Comparison of ENCODE assay signal across 8 mouse cellular contexts in the genomic region with DNA sequence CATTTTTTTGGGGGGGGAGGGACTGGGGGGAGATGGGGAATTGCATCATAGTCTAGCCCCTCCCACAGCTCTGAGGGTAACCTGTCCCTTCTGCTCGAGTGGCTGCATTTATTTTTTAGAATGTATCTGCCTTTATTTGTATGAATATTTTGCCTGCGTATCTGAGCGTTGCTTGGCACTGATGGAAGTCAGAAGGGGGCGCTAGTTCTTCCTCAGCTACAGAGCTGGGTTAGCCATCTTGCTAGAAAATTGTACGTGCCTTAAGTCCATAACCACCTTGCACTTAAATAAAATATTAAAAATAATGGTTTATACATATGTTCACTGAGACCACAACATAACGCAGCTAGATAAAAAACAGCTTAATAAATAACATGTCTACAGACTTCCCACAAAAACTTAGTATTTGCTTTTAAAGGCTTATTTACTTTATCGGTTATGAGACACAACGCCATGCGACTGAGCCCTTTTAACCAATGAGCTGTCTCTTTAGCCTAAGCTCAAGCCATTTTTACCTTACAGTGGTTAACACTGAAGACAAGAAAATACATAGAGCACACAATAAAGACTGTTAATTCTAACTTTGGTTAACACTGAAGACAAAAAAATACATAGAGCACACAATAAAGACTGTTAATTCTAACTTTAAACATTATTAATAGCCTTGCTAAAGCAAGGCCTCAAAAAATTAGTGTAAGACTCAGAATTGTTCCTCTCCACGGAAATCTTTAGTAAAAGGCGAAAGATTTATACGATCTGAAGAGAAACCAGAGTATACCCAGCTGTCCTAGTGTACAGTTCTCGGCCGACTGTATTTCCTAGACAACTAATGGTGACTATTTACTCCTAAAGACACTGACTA. TPM values are rescaled to one million over a fixed set of nuclear protein-coding genes. Genes with fewer than 3 reads are reported as not detected.
DNase-seq lines count a peak whose midpoint lies in the region; ATAC-seq and TF ChIP-seq lines count a peak whose summit lies in the region.

No protein-coding gene starts in this region.

- no peak overlapping the region for H3K4me3 ChIP-seq in embryonic fibroblast, embryonic 13.5 days (ENCODE audit: insufficient read depth, low read length)
- H3K4me3 ChIP-seq in stomach, embryonic 14.5 days (ENCODE audit: low read depth, low read length), result peak overlapping the region; percentile 47; the same call in 1 of the 2 replicates

- H3K9ac ChIP-seq in stomach, embryonic 14.5 days (replicated peaks; ENCODE audit: low read depth, low read length), result no peak overlapping the region

- H3K9me3 ChIP-seq in stomach, embryonic 14.5 days (ENCODE audit: control insufficient read depth, low read depth, low read length), result no peaks in the 10 kb centered on the region

- TF ChIP-seq POLR2A in embryonic fibroblast, embryonic 13.5 days (IDR thresholded peaks at IDR 0.05; ENCODE audit: low read depth, low read length), result peak; percentile 87

- TF ChIP-seq CTCF in embryonic fibroblast, embryonic 13.5 days (IDR thresholded peaks at IDR 0.05; ENCODE audit: borderline replicate concordance, insufficient read depth, low read length), result peak; percentile 35; the same call in 1 of the 2 replicates

- no peak overlapping the region for H3K27ac ChIP-seq in embryonic fibroblast, embryonic 13.5 days (ENCODE audit: insufficient read depth, low read length)
- peak overlapping the region; percentile 93 for H3K27ac ChIP-seq in stomach, embryonic 14.5 days (ENCODE audit: low read length)

- ATAC-seq in megakaryocyte progenitor cell, adult 5-6 weeks (replicated peaks; ENCODE audit: poor library complexity), result peak; percentile 56
- ATAC-seq in stomach, embryonic 14.5 days (ENCODE audit: insufficient number of reproducible peaks, insufficient read depth, low FRiP score, low read depth), result peak; percentile 86

- DNase-seq in left cerebral cortex, postnatal 4 days, result peak; percentile 65
- DNase-seq in left cerebral cortex, adult 18-20 months (ENCODE audit: low spot score in 2 of 2), result no peak
- DNase-seq in brain, adult 2 months (ENCODE audit: low read depth, low spot score), result peak; percentile 74
- DNase-seq in heart, postnatal 14 days, result peak; percentile 36 to 68
- DNase-seq in kidney, postnatal 4 days, result peak; percentile 54 to 72

- no peaks in the 10 kb centered on the region for H3K36me3 ChIP-seq in stomach, embryonic 14.5 days (ENCODE audit: control insufficient read depth, insufficient read depth, low read length)

- no peaks in the 10 kb centered on the region for H3K4me1 ChIP-seq in embryonic fibroblast, embryonic 13.5 days (ENCODE audit: control insufficient read depth, insufficient read depth, low read length)
- 0 out of 2 replicates have a peak, but pooled peaks cover 3% of the 10 kb centered on the region for H3K4me1 ChIP-seq in stomach, embryonic 14.5 days (ENCODE audit: control insufficient read depth, insufficient read depth, low read length)

- 1% methylated on average over 14 of the region's 14 CpGs for WGBS in stomach, embryonic 14.5 days

- H3K27me3 ChIP-seq in stomach, embryonic 14.5 days (ENCODE audit: control insufficient read depth, insufficient read depth, low read length), result no peaks in the 10 kb centered on the region

- peak overlapping the region; percentile 50 for H3K4me2 ChIP-seq in stomach, embryonic 14.5 days (replicated peaks; ENCODE audit: low read depth, low read length)

- intact Hi-C loops in left cerebral cortex, postnatal 4 days (cut with DNase I), result loop anchor here (5.0 kb wide), 1 partner anchor 155 kb away; no protein-coding TSS in a partner anchor
- intact Hi-C loops in heart, postnatal 14 days (cut with DNase I), result loop anchor here (1.0 to 10.0 kb wide), 3 partner anchors 64 to 398 kb away; no protein-coding TSS in a partner anchor

RNA-seq across cellular contexts. Expression of a gene that starts 0.7 kb away (rescaled TPM):
- total RNA-seq in left cerebral cortex, postnatal 4 days (2021), result 10 to 100 TPM; 10.5 to 10.9 TPM
- total RNA-seq in left cerebral cortex, adult 18-20 months (2021), result 1 to 10 TPM; 5.7 to 5.8 TPM
- polyA plus RNA-seq in embryonic fibroblast, embryonic 13.5 days (2011; ENCODE audit: insufficient read length, low read depth, missing spikeins), result 4.0 and 6.1 TPM in 2 replicates
- total RNA-seq in heart, postnatal 14 days (2021), result 1 to 10 TPM; 2.8 to 3.2 TPM
- total RNA-seq in megakaryocyte progenitor cell, adult 5-6 weeks (2015), result 5.1 and 5.8 TPM in 2 replicates
- 9.1 and 10.8 TPM in 2 replicates for total RNA-seq in megakaryocyte progenitor cell, adult 5-6 weeks (2017)
- 14.5 and 14.6 TPM in 2 replicates for polyA plus RNA-seq in stomach, embryonic 14.5 days (2014; fragmentation: Nextera tagmentation; extraction: Ambion mirVana)

RNA-seq across cellular contexts. Expression of a gene that starts 32.5 kb away (rescaled TPM):
- total RNA-seq in left cerebral cortex, postnatal 4 days (2021), result not detected
- total RNA-seq in left cerebral cortex, adult 18-20 months (2021), result not detected
- polyA plus RNA-seq in embryonic fibroblast, embryonic 13.5 days (2011; ENCODE audit: insufficient read length, low read depth, missing spikeins), result not detected in 2 replicates
- not detected for total RNA-seq in heart, postnatal 14 days (2021)
- not detected in 2 replicates for total RNA-seq in megakaryocyte progenitor cell, adult 5-6 weeks (2015)
- total RNA-seq in megakaryocyte progenitor cell, adult 5-6 weeks (2017), result not detected in 2 replicates
- polyA plus RNA-seq in stomach, embryonic 14.5 days (2014; fragmentation: Nextera tagmentation; extraction: Ambion mirVana), result not detected in 2 replicates

RNA-seq across cellular contexts. Expression of a gene that starts 56.4 kb away (rescaled TPM):
- under 1 TPM; 0.08 to 0.22 TPM for total RNA-seq in left cerebral cortex, postnatal 4 days (2021)
- total RNA-seq in left cerebral cortex, adult 18-20 months (2021), result under 1 TPM in 1 of 2 experiments, not detected in 1; 0.16 TPM
- 0.40 TPM in 1 of 2 replicates, not detected in the other for polyA plus RNA-seq in embryonic fibroblast, embryonic 13.5 days (2011; ENCODE audit: insufficient read length, low read depth, missing spikeins)
- total RNA-seq in heart, postnatal 14 days (2021), result under 1 TPM; 0.38 to 0.41 TPM
- 5.0 and 6.5 TPM in 2 replicates for total RNA-seq in megakaryocyte progenitor cell, adult 5-6 weeks (2015)
- 6.1 and 9.8 TPM in 2 replicates for total RNA-seq in megakaryocyte progenitor cell, adult 5-6 weeks (2017)
- polyA plus RNA-seq in stomach, embryonic 14.5 days (2014; fragmentation: Nextera tagmentation; extraction: Ambion mirVana), result 0.21 and 0.26 TPM in 2 replicates

Comparison
In these comparisons a context has a peak if more than half of its experiments do, and no peak if none do; other contexts are left out.
1. DNase-seq: peak in left cerebral cortex, postnatal 4 days (single experiment), brain, adult 2 months (single experiment), heart, postnatal 14 days (2 of 2) and kidney, postnatal 4 days (2 of 2); none in left cerebral cortex, adult 18-20 months (0 of 2).
2. RNA of a gene that starts 56.4 kb away (total RNA-seq): 5.0 to 9.8 TPM in megakaryocyte progenitor cell, adult 5-6 weeks; 0.38 to 0.41 TPM in heart, postnatal 14 days, 0.08 to 0.22 TPM in left cerebral cortex, postnatal 4 days and 0.16 TPM in left cerebral cortex, adult 18-20 months; every median in the first group is over 4 times any median in the second.